Mouse (Mus musculus) lung, postnatal 0 days (tissue): ENCODE measurements around the gene Msgn1.

ENCODE experiments used
- CTCF ChIP-seq: IDR thresholded peaks from 2 replicates; pipeline ENCODE4 v1.5.1; 2016; ENCODE audit warnings: antibody characterized with exemption, mild to moderate bottlenecking
- EP300 ChIP-seq: IDR thresholded peaks from 2 replicates; pipeline ENCODE4 v1.6.1; 2016; ENCODE audit warnings: antibody characterized with exemption, mild to moderate bottlenecking, control low read depth

GRCm38 (mm10) chr12:11230267-11230666, 21.5 kb upstream of the Msgn1 start:
- no peak for TF ChIP-seq CTCF
- TF ChIP-seq EP300 = no peak
